Mouse (Mus musculus): ENCODE data around the gene Shc2. TPM values are rescaled to one million over a fixed set of nuclear protein-coding genes. Genes with fewer than 3 reads are reported as not detected.
A peak's percentile ranks its signal among the peaks of the same experiment; 100 is the strongest.

Gene Shc2
- 10 to 100 TPM; 39.2 to 48.2 TPM for total RNA-seq (2021)

- DNase-seq (ENCODE audit: extremely low spot score in 1 of 2, low spot score in 1 of 2), result peak; percentile 70 to 79
These were observed at the start of gene Shc2 for GRCm38 (mm10) chr10:79637128-79638110. Gene Shc2 (minus strand): TSS chr10:79637918.

- DNase-seq (ENCODE audit: extremely low spot score in 1 of 2, low spot score in 1 of 2), result no peak
These were observed 49.8 kb upstream of the Shc2 start for GRCm38 (mm10) chr10:79687513-79687912.

- DNase-seq (ENCODE audit: extremely low spot score in 1 of 2, low spot score in 1 of 2), result no peak
These were observed 49.0 kb upstream of the Shc2 start for GRCm38 (mm10) chr10:79686691-79687090.

GRCm38 (mm10) chr10:79686219-79686618 lies 48.5 kb upstream of the Shc2 start:
- no peak for DNase-seq (ENCODE audit: extremely low spot score in 1 of 2, low spot score in 1 of 2)

GRCm38 (mm10) chr10:79684770-79685600 lies 47.3 kb upstream of the Shc2 start:
- DNase-seq (ENCODE audit: extremely low spot score in 1 of 2, low spot score in 1 of 2), result no peak

- no peak for DNase-seq (ENCODE audit: extremely low spot score in 1 of 2, low spot score in 1 of 2)
These were observed 46.3 kb upstream of the Shc2 start for GRCm38 (mm10) chr10:79683726-79684640.

GRCm38 (mm10) chr10:79682916-79683582 lies 45.3 kb upstream of the Shc2 start:
- peak in 1 of 2 experiments; percentile 61 for DNase-seq (ENCODE audit: extremely low spot score in 1 of 2, low spot score in 1 of 2)

- no peak for DNase-seq (ENCODE audit: extremely low spot score in 1 of 2, low spot score in 1 of 2)
These were observed 44.8 kb upstream of the Shc2 start for GRCm38 (mm10) chr10:79682551-79682915.

- peak; percentile 97 for DNase-seq (ENCODE audit: extremely low spot score in 1 of 2, low spot score in 1 of 2)
These were observed 44.0 kb upstream of the Shc2 start, which contains the start of gene Cdc34 for GRCm38 (mm10) chr10:79681591-79682245. Gene Cdc34 (plus strand): TSS chr10:79682195.

GRCm38 (mm10) chr10:79680606-79681495 lies 43.1 kb upstream of the Shc2 start:
- no peak for DNase-seq (ENCODE audit: extremely low spot score in 1 of 2, low spot score in 1 of 2)

GRCm38 (mm10) chr10:79675346-79676035 lies 37.8 kb upstream of the Shc2 start:
- no peak for DNase-seq (ENCODE audit: extremely low spot score in 1 of 2, low spot score in 1 of 2)

GRCm38 (mm10) chr10:79673054-79673453 lies 35.3 kb upstream of the Shc2 start:
- DNase-seq (ENCODE audit: extremely low spot score in 1 of 2, low spot score in 1 of 2), result no peak

GRCm38 (mm10) chr10:79672088-79672455 lies 34.4 kb upstream of the Shc2 start:
- no peak for DNase-seq (ENCODE audit: extremely low spot score in 1 of 2, low spot score in 1 of 2)

GRCm38 (mm10) chr10:79671396-79672087 lies 33.8 kb upstream of the Shc2 start:
- DNase-seq (ENCODE audit: extremely low spot score in 1 of 2, low spot score in 1 of 2), result no peak

- DNase-seq (ENCODE audit: extremely low spot score in 1 of 2, low spot score in 1 of 2), result no peak
These were observed 32.6 kb upstream of the Shc2 start for GRCm38 (mm10) chr10:79670071-79670888.

- peak; percentile 72 to 85 for DNase-seq (ENCODE audit: extremely low spot score in 1 of 2, low spot score in 1 of 2)
These were observed 31.9 kb upstream of the Shc2 start for GRCm38 (mm10) chr10:79669576-79670057.
